Mouse (Mus musculus) spleen, adult 2 months (tissue): Measurements from ENCODE around the gene Acadsb.

Source experiments
- CTCF ChIP-seq: fragments of 200-500 bp; IDR thresholded peaks from 2 replicates; pipeline ENCODE4 v1.5.1; 2011; ENCODE audit warnings: mild to moderate bottlenecking, inconsistent platforms; ENCODE audit not compliant: insufficient read depth, insufficient read length, insufficient replicate concordance; ENCODE audit errors: extremely low read depth
- POLR2A ChIP-seq: fragments of 200-500 bp; IDR thresholded peaks from 2 replicates; pipeline ENCODE4 v1.6.1; 2011; ENCODE audit warnings: low read depth, low read length, inconsistent platforms

DNA sequence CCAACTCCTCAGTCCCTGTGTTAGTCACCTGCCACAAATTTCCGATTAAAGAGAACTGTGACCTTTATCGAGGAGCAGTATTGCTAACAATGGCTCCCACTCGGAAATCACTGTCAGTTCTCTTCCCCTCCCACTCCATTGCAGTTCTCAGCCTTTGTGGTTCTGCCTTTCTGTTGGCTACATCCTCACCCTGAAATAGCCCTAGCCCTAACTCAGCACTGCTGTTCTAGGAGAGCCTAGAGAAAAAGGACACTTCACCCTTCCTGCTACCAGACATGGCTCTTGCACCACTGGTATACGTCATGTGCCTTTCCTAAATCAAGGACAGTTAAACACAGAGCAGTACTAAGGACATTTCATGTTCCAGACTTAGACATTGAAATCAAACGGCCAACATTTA is 16.9 kb downstream of the Acadsb start:
- TF ChIP-seq POLR2A: no peak
- TF ChIP-seq CTCF: no peak
